Mouse (Mus musculus): ENCODE results near the gene Gm21905.
A peak's percentile ranks its signal among the peaks of the same experiment; 100 is the strongest.

Gm21905 gene

DNA sequence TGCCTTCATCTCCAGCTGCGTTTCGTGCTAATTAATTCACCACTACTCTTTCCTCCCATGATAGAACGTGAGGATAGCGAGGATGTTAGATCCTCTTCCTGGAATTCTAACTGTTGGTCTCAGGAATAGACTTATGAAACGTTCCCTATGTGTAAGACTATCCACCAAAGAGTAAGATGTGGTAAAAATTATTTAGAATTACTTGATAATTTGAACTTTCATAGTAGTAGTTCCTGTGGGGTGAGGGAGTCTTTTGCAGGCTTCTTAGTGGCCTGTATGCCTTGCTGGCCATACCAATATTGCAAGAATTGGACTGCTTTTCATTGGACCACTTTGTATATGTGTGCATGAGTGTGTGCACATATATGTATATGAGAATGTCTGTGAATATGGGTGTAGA, at the start of gene Gm21905:
Gene Gm21905, minus strand, starts transcription at position 101 of the 400 bp plus-strand sequence.
- no peak for DNase-seq (ENCODE audit: low read depth)

DNA sequence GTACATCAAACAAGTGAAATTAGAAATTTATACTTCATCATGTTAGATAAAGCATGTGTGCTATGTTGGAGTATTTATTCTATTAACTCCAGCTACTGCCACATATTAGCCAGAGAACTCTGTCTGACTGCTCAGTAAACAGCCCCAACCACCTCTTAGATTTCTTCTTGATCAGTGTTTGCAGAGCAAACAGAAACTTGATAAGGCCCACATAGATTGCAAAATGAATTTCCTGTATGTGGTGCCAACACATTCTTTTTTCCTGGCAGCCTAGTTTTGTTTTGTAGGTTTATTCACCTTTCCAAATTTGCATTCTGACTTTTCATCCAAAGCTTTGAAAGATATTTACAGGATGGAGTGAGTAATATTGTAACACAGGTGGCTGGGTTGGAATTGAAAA, 44.2 kb upstream of the Gm21905 start:
- DNase-seq (ENCODE audit: low read depth): no peak

DNA sequence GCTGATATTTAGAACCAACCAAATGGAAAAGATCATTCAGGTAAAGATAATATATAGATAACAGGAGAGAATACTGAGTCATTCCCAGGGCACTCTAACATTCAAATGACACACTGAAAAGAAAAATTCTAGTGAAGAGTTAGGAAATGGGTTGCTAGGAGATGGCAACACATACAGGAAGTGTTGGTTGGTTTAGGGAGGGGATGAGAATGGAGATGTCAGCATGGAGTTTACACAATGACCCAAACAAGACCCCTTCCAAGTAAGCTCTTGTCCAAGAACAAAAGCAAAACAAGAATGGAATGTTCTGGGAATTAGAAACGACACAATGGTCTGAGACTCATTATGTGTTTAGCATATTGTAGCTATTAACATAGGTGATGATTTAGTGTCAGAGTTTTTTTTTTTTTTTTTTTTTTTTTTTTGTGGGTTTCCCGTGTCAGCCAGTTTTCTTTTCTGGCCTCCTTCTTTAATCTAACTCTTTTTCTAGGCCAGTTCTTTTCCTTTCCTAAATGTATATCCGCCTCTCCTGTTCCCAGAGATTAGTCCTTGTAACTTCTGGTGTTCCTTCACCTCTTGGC, 35.8 kb upstream of the Gm21905 start:
- peak; percentile 6 for DNase-seq (ENCODE audit: low read depth)

DNA sequence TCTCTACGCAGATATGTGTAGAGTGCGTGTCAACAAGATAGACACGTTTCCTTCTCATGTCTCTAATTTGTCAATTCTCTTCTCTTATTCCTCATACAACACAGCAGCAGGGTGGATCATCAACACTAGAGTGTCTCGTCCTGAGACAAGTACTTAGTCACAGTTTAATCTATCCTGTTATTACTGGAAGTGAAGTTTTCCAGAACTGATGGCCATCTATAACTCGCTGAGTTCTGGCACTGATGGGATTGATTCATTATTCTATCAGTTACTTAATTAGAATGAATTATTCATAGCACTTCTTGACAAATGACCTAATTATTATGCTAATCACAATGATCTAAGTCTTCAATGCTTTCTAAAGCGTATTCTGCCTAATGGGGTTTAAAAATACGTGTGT, 23.3 kb upstream of the Gm21905 start:
- DNase-seq (ENCODE audit: low read depth): no peak

DNA sequence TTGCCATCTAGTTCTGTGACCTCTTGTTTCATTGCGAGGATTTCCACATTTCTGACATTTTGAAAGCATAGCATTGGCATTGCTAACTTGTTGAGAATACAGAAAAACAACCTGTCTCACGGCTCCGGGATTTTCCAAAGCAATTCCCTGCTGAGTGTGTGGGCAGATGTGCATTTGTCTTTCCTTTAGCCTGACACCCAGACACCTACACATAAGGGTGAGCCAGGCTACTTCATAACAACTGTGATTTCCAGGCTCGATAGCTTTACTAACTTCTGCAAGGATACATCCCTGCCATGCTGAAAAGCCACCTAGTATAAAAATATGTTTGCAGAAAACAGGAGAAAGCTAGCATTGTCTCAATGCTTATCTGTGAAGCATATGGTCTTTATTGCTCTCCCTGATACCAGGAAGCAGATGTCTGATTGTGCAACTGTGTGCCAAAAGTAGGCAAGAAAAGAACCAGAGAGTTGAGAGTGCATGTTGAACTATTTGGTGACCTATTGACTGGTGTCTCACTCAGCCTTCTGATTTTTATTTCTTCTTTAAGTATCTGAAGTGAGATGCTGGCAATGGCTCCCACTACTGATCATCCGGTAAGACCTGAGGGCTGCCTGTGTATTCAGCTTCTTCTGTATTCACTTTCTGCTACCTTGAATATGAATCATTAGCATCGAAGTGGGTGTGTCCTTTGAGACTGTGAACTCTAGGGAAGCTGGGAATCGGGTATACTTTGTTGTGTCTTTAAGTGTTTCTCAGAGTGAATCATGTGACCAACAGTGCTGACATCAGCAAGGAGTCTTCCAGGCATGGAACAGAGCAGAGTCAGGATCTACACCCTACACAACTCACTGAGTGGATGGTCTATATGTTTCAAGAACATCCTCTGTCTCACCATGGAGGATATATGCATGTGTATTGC, 15.7 kb upstream of the Gm21905 start:
- no peak for DNase-seq (ENCODE audit: low read depth)

DNA sequence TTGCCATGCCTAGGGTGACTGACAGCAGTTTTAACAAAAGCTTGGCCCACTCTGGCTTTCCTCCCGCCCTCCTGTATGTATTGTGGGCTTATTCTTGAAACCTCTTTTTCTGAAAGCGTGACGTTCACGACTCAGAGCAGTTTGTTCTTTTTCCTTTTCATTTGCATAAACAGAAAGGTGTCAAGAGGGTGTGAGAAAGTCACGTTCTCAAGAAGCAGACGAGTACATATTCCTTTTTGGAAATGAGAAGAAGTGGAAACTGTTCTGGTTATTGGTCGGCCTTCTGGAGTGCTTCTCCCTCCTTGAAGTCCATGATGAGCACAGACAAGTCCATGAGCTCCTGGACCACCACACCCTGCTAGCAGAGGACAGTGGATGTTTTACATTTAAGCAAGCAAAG, 9.3 kb upstream of the Gm21905 start:
- no peak for DNase-seq (ENCODE audit: low read depth)

DNA sequence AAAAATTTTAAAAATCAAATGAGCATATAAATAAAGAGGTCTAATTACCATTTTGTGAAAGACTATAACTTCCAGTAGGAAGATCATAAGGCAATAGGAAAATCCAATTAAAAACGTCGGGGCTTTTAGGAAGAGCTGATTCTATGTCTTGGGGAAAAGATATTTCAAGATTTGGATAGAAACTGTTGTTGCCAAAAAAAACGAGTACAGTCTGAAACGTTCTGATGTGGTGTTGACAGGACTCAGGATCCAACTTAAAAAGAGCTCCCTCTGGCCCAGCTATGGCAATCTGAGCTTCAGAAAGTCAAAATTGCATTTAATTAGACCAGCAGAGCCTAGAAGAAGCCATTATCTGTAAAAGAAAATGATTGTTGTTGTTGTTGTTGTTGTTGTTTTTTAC, 7.9 kb upstream of the Gm21905 start:
- DNase-seq (ENCODE audit: low read depth): no peak

DNA sequence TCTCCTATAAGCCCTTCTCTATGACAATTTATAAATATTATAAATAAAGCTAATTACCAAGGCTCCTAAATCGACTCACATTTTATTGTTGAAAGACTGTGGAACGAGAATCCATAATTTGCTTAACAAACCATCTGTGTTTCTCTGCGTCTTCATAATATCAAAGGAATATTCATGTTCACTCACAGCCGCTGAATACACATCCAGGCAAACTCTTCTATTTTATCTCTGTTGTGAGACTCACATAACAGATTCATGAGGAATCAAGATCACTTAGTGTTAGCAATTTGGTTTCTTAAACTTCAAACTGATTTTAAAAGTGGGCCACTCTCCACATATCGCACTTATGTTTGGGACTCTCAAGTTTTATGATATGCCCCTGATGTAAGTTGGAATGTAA, 1.9 kb upstream of the Gm21905 start:
- no peak for DNase-seq (ENCODE audit: low read depth)

DNA sequence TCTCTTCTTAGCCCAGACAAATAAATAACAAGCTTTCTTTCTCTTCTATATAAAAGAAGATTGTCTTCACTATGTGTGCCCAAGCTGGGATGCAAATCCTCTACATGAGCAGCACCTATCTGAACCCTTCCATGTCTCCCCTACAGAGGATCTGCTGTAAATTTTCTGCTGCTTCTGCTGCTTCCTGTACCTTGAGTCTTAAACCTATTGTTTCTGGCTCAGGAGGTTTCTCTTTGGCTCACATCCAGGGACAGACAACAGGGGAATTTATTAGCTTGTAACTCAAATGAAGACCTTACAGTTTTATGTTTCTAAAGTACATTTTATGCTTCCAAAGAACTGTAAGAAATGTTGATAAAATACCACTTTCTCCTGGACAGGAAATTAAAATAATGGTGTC, 785 bp upstream of the Gm21905 start:
- no peak for DNase-seq (ENCODE audit: low read depth)

DNA sequence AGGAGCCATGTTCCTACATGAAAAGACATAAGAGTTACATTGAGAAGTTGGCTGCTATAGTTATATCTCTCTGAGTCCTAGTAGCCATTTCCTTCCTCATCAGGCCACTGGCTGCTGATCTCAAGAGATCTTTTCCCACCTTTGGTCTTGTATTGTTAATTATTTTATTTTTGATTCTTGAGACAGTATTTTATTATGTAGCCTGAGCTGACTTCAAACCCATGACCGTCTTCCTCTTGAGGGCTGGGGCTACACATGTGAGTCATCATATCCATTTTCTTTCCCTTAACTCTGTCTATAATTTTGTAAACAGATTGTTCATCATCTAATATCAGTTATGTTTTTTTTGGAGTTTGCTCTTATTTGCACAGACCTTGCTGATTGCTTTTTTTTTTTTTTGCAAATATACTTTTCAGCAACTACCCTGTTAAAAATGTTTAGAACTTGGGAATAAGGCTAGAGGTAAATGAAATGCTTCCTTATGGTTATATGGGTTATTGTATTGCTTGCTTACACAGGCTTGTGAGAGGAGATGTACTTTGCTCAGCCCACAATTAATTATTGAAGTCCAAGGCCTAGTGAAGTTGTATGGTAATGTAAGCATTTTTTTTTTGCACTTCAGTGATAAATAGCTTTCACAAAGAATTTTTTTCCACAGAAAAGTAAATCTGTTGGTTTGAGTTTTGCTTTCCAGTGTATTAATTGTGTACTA, 2.0 kb downstream of the Gm21905 start:
- DNase-seq (ENCODE audit: low read depth): no peak

DNA sequence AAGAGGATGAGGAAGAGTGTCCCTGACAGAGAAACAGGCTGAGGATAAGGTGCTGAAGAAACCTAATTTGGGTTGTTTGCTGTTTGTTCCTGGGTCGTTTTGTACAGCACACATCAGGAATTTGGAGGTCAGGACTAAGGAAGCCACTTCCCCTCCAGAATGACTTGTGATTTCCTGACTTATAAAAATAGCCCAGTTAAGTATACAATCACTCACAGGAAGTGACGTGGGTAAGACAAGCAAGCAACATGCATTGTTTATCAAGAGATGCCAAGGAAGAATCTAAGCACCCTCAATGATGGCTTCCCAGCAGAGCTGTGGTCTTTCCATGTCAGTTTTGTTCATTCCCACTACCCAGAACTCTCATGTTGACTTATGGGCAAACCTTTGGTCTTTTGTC, 3.0 kb downstream of the Gm21905 start:
- no peak for DNase-seq (ENCODE audit: low read depth)

DNA sequence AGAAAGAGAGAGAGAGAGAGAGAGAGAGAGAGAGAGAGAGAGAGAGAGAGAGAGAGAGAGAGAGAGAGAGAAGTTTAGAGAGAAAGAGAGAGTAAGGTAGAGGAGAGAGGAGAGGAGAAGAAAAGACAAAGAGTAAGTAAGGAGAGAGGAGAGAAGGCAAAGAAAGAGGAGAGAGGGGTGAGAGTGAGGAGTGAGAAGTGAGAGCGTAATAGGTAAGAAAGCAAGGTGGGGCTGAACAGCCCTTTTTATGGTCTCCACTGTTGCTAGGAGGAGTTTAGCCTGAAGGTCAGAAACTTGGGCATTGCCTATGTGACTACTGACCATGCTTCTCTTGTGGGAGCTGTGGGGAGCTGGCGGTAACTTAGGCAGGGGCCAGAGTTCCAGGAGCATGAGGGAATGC, 4.9 kb downstream of the Gm21905 start, which contains the start of gene Gm5108:
Gene Gm5108, plus strand, starts transcription at position 301 of the 400 bp plus-strand sequence.
- no peak for DNase-seq (ENCODE audit: low read depth)

DNA sequence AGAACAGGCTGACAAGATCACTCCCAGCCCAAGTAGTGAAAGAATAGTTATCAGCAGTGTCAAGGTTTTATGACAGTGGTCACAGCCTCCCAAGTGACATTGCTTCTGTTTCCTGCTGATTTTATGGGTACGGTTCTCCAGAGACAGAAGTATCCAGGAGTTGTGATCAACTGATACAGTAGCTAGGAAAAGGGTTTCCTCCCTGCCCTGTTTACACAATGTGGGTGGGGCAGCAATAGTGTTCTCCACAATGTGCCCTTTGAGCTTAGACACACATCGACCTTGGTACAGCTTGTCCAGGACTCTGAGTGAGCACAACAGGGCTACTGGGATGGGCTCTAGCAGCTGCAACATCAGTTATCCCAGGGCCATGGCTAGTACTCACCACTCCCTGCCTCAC, 14.6 kb downstream of the Gm21905 start:
- DNase-seq (ENCODE audit: low read depth): peak; percentile 21

DNA sequence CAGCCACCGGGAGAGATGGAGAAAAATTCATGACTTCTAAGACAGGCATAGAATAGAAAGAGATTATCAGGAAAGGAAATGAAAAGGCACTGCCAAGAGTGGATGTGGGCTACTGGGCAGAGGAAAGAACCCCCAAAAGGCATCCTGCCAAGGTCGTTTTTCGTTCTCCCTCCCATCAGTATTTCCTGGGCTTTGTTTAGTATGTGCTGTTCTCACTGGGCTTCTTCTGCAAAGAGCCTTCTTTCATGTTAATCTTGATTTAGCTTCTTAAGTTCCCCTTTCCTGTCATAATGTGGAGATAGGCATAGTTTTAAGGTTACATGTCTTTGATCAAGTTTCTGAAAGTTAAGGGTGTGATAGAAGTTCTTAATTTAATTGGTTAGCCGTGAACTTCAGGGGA, 15.6 kb downstream of the Gm21905 start:
- DNase-seq (ENCODE audit: low read depth): peak; percentile 43

DNA sequence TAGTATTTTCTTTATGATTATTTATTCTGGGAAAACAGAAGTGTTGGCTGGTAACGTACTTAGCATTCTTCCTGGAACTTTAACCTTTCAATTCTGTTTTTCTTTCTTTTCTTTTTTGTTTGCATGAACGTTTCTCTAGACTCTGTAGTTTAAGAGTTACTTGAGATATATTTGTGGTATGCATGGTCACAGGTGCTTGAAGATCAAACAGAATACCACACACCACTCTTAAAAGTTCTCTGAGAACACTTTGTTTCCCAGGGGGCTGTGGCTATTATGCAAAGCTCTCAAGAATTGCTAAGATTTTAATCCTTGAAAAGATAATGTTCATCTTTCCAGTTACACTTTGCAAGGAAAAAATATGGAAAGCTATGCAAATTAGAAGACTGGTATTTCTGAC, 41.7 kb downstream of the Gm21905 start:
- DNase-seq (ENCODE audit: low read depth): no peak

DNA sequence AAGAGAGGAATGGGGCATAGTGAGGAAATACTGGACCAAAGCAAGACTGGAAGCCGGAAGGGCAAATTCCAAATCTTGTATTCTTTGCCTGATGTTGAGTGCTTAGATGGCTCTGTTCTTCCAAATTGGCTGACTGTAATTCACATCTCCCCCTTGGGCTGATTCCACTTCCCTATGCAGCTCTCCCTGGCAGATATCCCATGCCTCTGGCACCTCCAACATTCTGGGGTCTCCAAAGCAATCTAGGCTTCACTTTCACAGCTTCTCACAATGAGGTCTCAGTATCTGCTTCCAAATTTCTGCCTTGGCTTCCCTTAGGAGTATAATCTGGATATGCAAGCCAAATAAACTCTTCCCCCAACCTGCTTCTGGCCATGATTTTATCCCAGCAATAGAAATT, 47.3 kb downstream of the Gm21905 start:
- no peak for DNase-seq (ENCODE audit: low read depth)

DNA sequence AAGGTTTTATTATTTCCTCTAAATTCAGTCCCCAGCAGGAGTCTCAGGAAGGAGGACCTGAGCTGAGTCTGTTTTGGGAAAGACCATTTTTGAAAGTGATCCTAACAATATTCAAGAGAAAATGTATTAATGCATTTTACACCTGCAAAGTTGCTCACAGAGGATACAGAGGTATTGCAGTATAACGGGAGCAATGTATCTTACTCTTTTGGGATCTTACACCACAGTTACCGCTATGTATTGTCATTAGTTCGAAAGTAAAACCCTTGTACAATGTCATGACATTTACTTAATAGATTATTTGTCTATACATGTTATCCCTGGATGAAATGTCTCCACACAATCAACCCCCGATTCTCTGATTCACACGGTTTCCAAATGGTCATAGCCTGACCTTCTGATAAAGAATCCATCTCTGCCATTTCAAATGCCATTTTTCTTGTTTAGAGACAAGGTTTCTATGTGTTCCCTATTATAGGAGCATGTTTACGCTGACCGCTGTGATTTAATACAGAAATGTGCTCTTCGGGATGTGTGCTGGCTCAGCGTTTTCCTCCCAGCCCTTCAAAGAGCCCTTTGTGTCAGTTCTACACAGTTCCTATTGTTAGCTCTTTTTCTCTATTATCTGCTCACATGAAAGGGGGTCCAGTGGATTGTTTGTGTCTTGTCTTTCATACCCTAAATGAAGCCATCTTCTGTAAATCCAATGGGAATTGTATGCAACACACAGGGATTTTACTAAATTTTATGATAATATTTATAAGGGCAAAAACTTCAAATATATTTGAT, 61.6 kb downstream of the Gm21905 start:
- no peak for DNase-seq (ENCODE audit: low read depth)

DNA sequence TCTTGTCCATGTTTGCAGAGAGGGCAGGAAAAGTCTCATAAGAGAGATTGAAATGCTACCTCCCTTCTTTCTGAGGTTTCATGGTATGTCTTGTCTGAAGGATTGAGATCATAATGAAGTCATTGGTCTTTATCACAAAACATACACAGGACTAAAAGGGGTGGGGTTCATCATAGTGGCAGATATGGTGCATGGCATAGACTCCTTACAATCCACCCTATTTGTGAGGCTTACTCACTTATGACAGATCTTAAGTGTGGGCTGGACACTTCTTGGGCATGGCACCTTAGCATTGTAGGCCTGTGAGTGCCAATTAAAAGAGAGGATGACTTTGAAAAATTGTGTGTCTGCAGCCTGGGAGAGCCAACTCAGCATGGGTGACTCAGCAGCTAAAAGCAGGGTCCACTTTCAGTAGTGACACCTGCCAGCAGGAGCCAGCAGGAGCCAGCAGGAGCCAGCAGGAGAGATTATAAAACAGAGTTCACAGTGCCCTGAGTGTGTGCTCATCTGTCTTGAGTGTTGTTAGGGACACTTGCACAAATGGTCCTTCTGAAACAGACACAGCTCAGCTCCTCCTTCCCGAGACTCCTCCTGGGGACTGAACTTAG, 62.6 kb downstream of the Gm21905 start:
- DNase-seq (ENCODE audit: low read depth): no peak

Data from naive thymus-derived CD4-positive, alpha-beta T cell, adult 2 months (primary cell).